Mouse (Mus musculus) B cell, adult (primary cell): ENCODE data around the gene Cd200r1. TPM values are rescaled to one million over a fixed set of nuclear protein-coding genes. Genes with fewer than 3 reads are reported as not detected.

Experiments used
- total RNA-seq: library from RNA; stranded (reverse); gene quantifications from 4 replicates; pipeline ENCODE4 v1.2.4, GENCODE M21; 2023; ENCODE audit not compliant: inconsistent age

Cd200r1 gene
- 0.35 to 0.90 TPM (median 0.65 TPM) in 4 replicates for total RNA-seq

GRCm38 (mm10) chr16:44765555-44766319, at the start of gene Cd200r1:
TSS of gene Cd200r1 (plus strand) at chr16:44765736.

GRCm38 (mm10) chr16:44724083-44724787, 41.3 kb upstream of the Cd200r1 start, which contains the start of gene Nepro:
TSS of gene Nepro (plus strand) at chr16:44724301.

DNA sequence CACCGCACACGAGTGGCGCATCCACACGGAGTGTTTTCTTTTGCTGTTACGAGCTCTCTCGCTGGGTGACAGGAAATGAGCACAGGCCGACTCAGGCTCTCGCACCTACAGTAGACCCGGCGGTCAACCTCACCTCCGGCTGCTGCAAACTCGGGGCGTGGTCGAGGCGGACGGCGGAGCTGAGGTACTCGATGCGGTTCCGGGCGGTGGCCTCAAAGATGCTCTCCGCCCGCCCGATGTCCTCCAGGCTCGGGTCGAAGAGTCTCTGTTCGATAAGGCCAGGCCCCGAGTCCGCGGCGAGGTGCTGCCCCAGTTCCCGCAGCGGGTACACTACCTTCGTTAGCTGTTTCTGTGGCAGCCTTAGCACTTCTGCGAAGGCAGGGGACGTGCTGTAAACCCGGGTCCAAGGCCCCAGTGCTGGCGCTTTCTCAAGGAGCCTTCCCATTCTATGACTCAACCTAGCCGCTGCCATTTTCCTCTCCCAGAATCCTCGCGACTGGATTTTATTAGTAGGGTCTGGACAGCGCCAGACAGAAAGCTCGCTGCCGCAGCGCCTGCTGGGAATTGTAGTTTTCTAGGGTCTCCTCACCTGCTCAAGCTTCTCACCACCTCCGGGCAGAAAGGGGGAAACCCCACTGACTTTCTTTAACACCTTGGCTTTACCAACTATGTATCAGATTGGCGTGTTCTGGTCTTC, 19.5 kb upstream of the Cd200r1 start, which contains the start of gene Gtpbp8:
Gene Gtpbp8 (minus strand): TSS at position 498 of the 697 bp plus-strand sequence.

GRCm38 (mm10) chr16:44811544-44811943, 46.0 kb downstream of the Cd200r1 start, which contains the start of gene Cd200r4:
TSS of gene Cd200r4 (plus strand) at chr16:44811733.

Other genes with a start within 250 kb of the Cd200r1 start
- gene Boc, start 206.8 kb upstream of the Cd200r1 start, total RNA-seq = 0.10 TPM in 1 of 4 replicates, not detected in the others
- gene Nepro, start 41.4 kb upstream of the Cd200r1 start, total RNA-seq = 12.3 to 13.9 TPM (median 13.3 TPM) in 4 replicates
- gene Gtpbp8, start 19.4 kb upstream of the Cd200r1 start, total RNA-seq = 11.4 to 13.8 TPM (median 12.3 TPM) in 4 replicates
- gene Cd200r4, start 46.0 kb downstream of the Cd200r1 start, total RNA-seq = not detected in 4 replicates
- gene Cd200r2, start 101.4 kb downstream of the Cd200r1 start, total RNA-seq = 0.30 TPM in 1 of 4 replicates, not detected in the others
- 1.00 TPM in 1 of 4 replicates, not detected in the others for gene Cd200r3, start 177.9 kb downstream of the Cd200r1 start, total RNA-seq